Mouse (Mus musculus) heart, adult 2 months (tissue): ENCODE data around the gene Trim2. TPM values are rescaled to one million over a fixed set of nuclear protein-coding genes. Genes with fewer than 3 reads are reported as not detected.

Experiments
- DNase-seq, 2 experiments: peaks; one replicate each; pipeline ENCODE4 v3.0.0; 2021
- H3K27ac ChIP-seq: fragments of 200-600 bp; 2 replicates; pipeline ENCODE4 v1.8.1; 2022
- H3K27me3 ChIP-seq: fragments of 200-500 bp; 2 replicates; pipeline ENCODE4 v1.6.1; 2012; ENCODE audit warnings: mild to moderate bottlenecking, low read length, inconsistent platforms, mixed read lengths; ENCODE audit not compliant: control insufficient read depth, insufficient read depth
- H3K36me3 ChIP-seq: fragments of 200-500 bp; 2 replicates; pipeline ENCODE4 v1.6.1; 2012; ENCODE audit warnings: low read length, inconsistent platforms; ENCODE audit not compliant: control insufficient read depth, insufficient read depth
- H3K4me1 ChIP-seq: fragments of 200-500 bp; 2 replicates; pipeline ENCODE4 v1.6.1; 2011; ENCODE audit warnings: low read length; ENCODE audit not compliant: control insufficient read depth, insufficient read depth
- H3K4me3 ChIP-seq: fragments of 200-600 bp; 2 replicates; pipeline ENCODE4 v1.8.1; 2022
- H3K79me2 ChIP-seq: fragments of 200-500 bp; replicated peaks from 2 replicates; pipeline ENCODE4 v1.6.1; 2012; ENCODE audit warnings: mild to moderate bottlenecking, inconsistent platforms, low read length, moderate library complexity, mixed read lengths; ENCODE audit not compliant: control insufficient read depth, insufficient read depth
- H3K9ac ChIP-seq: fragments of 200-500 bp; 2 replicates; pipeline ENCODE4 v1.6.1; 2012; ENCODE audit warnings: low read depth, mild to moderate bottlenecking, control low read depth, inconsistent platforms, low read length, mixed read lengths
- CTCF ChIP-seq: fragments of 200-600 bp; IDR thresholded peaks from 2 replicates; pipeline ENCODE4 v1.8.1; 2022; ENCODE audit warnings: antibody characterized with exemption, mild to moderate bottlenecking, moderate library complexity
- EP300 ChIP-seq: fragments of 200-500 bp; IDR thresholded peaks from 2 replicates; pipeline ENCODE4 v1.6.1; 2011; ENCODE audit warnings: low read depth, low read length, control low read depth; ENCODE audit not compliant: insufficient read depth
- POLR2A ChIP-seq: fragments of 200-500 bp; IDR thresholded peaks from 2 replicates; pipeline ENCODE4 v1.6.1; 2011; ENCODE audit warnings: mild to moderate bottlenecking, low read depth, low read length, control low read depth; ENCODE audit not compliant: insufficient read depth
- WGBS: fragments of 180-500 bp; shearing (Covaris S2); methylation state at CpG from one replicate; pipeline ENCODE4 v1.1.7; 2018; 5-methylcytosine and 5-hydroxymethylcytosine counted together
- intact Hi-C: fragments of 180-260 bp; cut with DNase I; formaldehyde crosslinking; loops from one replicate; pipeline ENCODE4 v1.15.1; 2025
- polyA plus RNA-seq: library from polyadenylated mRNA; depleted of rRNA; stranded (reverse); fragments of >200 nt; gene quantifications from 2 replicates; pipeline ENCODE4 v1.2.3, GENCODE M21; 2012
- total RNA-seq, 2 experiments: library from RNA; stranded (reverse); gene quantifications; 2 replicates each; pipeline ENCODE4 v1.2.3; 2021

The Trim2 gene
- total and polyA plus RNA-seq, 3 experiments: 4.7 to 5.7 (median 5.2) TPM

- H3K4me1 ChIP-seq: no peaks in the 10 kb centered on the region; the same call in 1 of the 2 replicates
- no peaks in the 10 kb centered on the region for H3K79me2 ChIP-seq
- no peaks in the 10 kb centered on the region for H3K27me3 ChIP-seq
- H3K36me3 ChIP-seq: no peaks in the 10 kb centered on the region
- intact Hi-C loops: no loop called here
- WGBS: 95% methylated on average over 4 of the region's 4 CpGs
- no peak overlapping the region for H3K9ac ChIP-seq
- no peak overlapping the region for H3K27ac ChIP-seq
- TF ChIP-seq EP300 (no peak), POLR2A (no peak), CTCF (no peak)
- H3K4me3 ChIP-seq: no peak overlapping the region
- DNase-seq: no peak
Measured at GRCm38 (mm10) chr3:84241098-84241497, 65.6 kb downstream of the Trim2 start.

GRCm38 (mm10) chr3:84235420-84236304 lies 71.0 kb downstream of the Trim2 start:
- no peak overlapping the region; the same call in 1 of the 2 replicates for H3K27ac ChIP-seq

GRCm38 (mm10) chr3:84234562-84234961 lies 72.1 kb downstream of the Trim2 start:
- no peak for TF ChIP-seq CTCF
- peaks cover 9% of the 10 kb centered on the region for H3K4me1 ChIP-seq
- DNase-seq: no peak
- H3K27me3 ChIP-seq: no peaks in the 10 kb centered on the region
- no peaks in the 10 kb centered on the region for H3K79me2 ChIP-seq
- no peak overlapping the region for H3K4me3 ChIP-seq
- H3K27ac ChIP-seq: no peak overlapping the region; the same call in 1 of the 2 replicates
- 57% methylated on average over 4 of the region's 4 CpGs for WGBS
- intact Hi-C loops: no loop called here
- H3K36me3 ChIP-seq: no peaks in the 10 kb centered on the region
- no peak overlapping the region for H3K9ac ChIP-seq

More at GRCm38 (mm10) chr3:84235420-84236304, 71.0 kb downstream of the Trim2 start:
- H3K79me2 ChIP-seq: no peaks in the 10 kb centered on the region
- TF ChIP-seq POLR2A: no peak
- no peak for TF ChIP-seq EP300
- TF ChIP-seq CTCF: no peak
- no peak overlapping the region for H3K4me3 ChIP-seq
- H3K4me1 ChIP-seq: peaks cover 8% of the 10 kb centered on the region; the same call in 1 of the 2 replicates
- intact Hi-C loops: no loop called here
- 53% methylated on average over 10 of the region's 10 CpGs for WGBS
- DNase-seq: peak in 1 of 2 experiments; percentile 29
- no peaks in the 10 kb centered on the region for H3K27me3 ChIP-seq
- no peaks in the 10 kb centered on the region for H3K36me3 ChIP-seq
- H3K9ac ChIP-seq: no peak overlapping the region

GRCm38 (mm10) chr3:84233663-84234415 lies 72.8 kb downstream of the Trim2 start:
- Histone ChIP-seq H3K9ac (no peak overlapping the region), H3K36me3 (no peaks in the 10 kb centered on the region), H3K27me3 (no peaks in the 10 kb centered on the region), H3K4me3 (no peak overlapping the region), H3K79me2 (no peaks in the 10 kb centered on the region), H3K4me1 (peaks cover 11% of the 10 kb centered on the region), H3K27ac (no peak overlapping the region)
- intact Hi-C loops: no loop called here
- DNase-seq: no peak
- 92% methylated on average over 5 of the region's 5 CpGs for WGBS
- TF ChIP-seq CTCF: no peak
- no peak for TF ChIP-seq POLR2A
- TF ChIP-seq EP300: no peak

GRCm38 (mm10) chr3:84232312-84232711 lies 74.4 kb downstream of the Trim2 start:
- TF ChIP-seq CTCF: no peak
- no peak for TF ChIP-seq POLR2A
- TF ChIP-seq EP300: no peak
- WGBS: 74% methylated on average over 6 of the region's 6 CpGs
- Histone ChIP-seq H3K27me3 (no peaks in the 10 kb centered on the region), H3K4me1 (peaks cover 12% of the 10 kb centered on the region), H3K36me3 (no peaks in the 10 kb centered on the region), H3K27ac (no peak overlapping the region), H3K9ac (no peak overlapping the region), H3K79me2 (no peaks in the 10 kb centered on the region), H3K4me3 (no peak overlapping the region)
- intact Hi-C loops: no loop called here
- DNase-seq: no peak

- peak; percentile 72 to 80 for DNase-seq
Measured at GRCm38 (mm10) chr3:84230988-84231387, 75.7 kb downstream of the Trim2 start.

More at GRCm38 (mm10) chr3:84230988-84231387, 75.7 kb downstream of the Trim2 start:
- WGBS: 14% methylated on average over 3 of the region's 3 CpGs
- Histone ChIP-seq H3K36me3 (no peaks in the 10 kb centered on the region), H3K79me2 (no peaks in the 10 kb centered on the region), H3K27me3 (no peaks in the 10 kb centered on the region), H3K4me1 (peaks cover 12% of the 10 kb centered on the region), H3K27ac (peak overlapping the region; percentile 65), H3K4me3 (no peak overlapping the region), H3K9ac (no peak overlapping the region)
- peak; percentile 74; the same call in 1 of the 2 replicates for TF ChIP-seq EP300
- TF ChIP-seq CTCF: no peak
- intact Hi-C loops: no loop called here
